Mouse (Mus musculus): ENCODE data around the gene Sdk2.

Sdk2 gene

DNA sequence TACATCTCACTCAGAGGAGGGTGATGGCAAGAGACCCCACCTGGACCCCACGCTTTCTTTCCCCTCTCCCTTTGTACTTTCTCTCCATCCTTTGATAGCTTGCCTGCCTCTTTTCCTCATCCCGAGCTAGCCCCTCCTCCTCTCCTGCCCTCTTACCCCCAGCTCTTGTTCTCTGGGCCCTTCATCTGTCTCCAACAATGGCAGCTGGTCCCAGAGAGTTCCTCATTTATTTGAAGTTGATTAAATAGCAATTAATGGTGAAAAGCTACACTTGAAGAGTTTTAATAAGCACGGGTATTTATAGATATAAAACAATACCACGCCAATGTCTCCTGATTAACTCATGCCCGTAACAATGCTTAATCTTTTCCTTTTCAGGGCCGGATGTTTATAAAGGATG is 222.9 kb downstream of the Sdk2 start:
- DNase-seq (ENCODE audit: low spot score in 2 of 2): no peak

DNA sequence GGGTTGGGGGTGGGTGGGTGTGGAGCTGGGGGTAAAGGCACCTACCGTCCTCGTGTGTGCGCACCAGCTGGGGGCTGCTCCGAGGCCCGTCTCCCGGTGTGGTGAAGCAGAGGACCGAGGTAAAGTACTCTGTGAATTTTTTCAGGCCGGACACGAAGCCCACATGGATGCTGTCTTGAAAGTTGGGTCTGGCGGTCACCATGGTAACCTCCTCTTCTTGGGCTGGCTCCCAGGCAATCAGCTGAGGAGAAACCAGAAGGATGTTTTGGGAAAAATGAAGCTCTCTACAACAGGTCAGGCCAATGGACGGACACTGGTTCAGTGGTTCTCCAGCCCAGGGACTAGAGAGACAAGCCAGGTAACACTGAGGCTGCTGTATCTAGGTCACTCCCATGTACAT is 224.0 kb downstream of the Sdk2 start:
- no peak for DNase-seq (ENCODE audit: low spot score in 2 of 2)

- no peak for DNase-seq (ENCODE audit: low spot score in 2 of 2)
These were observed 235.2 kb downstream of the Sdk2 start for GRCm38 (mm10) chr11:113831608-113832007.

- DNase-seq (ENCODE audit: low spot score in 2 of 2): no peak
These were observed 238.7 kb downstream of the Sdk2 start for GRCm38 (mm10) chr11:113828081-113828554.

- no peak for DNase-seq (ENCODE audit: low spot score in 2 of 2)
These were observed 246.8 kb downstream of the Sdk2 start for GRCm38 (mm10) chr11:113820005-113820404.

DNA sequence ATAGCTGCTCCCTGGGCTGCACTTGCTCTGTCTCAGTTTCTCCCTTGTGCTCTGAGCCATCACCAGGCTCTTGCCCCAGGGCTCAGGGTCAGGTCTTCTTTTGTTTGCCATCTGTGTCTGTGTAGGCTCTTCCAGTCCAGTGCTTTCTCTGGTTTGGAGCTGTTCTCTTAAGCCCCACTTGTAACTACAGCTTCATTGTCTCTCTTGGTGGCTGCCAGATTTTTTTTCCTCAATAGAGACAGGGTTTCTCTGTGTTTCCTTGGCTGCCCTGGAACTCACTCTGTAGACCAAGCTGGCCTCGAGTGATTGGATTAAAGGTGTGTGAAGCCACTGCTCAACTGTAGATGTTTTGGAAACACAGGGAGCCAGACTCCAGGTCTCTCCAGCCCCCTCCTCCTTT is 247.8 kb downstream of the Sdk2 start:
- DNase-seq (ENCODE audit: low spot score in 2 of 2): no peak

DNA sequence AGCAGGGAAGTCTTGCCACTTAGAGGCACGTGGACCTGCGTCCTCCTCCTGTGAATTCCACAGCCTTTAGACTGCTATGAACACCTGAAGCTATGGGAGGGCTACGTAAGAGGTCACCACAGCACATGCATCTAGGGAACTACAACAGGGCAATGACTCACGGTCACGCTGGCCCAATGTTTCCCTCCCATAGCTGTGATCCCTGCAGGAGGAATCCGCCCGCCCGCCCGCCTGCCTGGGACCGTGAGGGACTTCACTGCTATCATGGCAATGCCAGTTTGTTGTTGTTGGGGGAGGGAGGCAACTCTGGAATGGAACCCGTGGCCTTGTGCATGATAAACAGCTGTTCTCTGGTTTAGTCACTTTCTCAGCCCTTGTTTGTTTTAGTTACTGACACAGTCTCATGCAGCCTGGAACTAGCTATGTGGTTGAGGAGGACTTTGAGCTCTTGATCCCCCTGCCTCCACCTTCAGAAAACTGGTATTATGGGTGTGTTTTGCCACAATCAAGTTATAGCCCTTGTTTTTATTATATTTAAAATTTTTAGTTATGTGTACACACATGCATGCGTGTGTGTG is 249.8 kb downstream of the Sdk2 start:
- no peak for DNase-seq (ENCODE audit: low spot score in 2 of 2)

GRCm38 (mm10) chr11:113816439-113816838 is 250.4 kb downstream of the Sdk2 start:
- DNase-seq (ENCODE audit: low spot score in 2 of 2): no peak

DNA sequence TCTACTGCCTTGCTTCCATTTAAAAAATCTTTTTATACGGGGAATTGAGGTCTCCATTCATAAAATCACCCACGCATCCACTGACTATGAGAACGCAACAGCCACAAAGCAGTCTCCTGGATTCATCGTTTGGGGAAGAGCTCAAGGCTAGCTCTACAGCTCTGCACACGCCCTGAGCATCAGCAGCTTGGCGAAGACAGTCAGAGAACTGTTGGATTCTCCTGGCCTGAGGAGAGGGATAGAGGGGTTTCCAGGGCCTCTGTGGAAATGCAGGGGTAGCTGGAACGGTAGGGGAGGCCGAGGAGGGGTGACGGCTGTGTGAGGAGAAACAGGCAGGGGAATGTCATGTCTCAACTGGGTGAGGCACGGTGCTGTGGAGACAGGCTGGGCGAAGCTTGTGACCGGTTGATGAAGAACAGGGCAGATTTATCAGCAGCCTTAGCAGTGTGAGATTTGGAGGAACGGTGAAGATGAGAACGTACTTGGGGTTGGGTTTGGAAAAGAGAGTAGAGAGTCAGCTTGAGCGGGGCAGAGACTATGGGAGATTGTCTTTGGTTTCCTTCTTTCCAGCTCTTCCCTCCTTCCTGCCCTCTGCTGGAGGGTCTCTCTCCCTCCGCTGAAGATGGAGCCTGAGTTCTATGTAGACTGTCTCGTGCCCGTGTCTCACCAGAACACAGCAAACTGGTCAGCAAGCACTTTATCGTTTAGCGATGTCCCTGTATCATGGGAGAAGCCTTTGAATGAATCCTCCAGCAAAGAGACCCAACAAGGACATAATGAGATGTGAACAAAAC is 255.1 kb downstream of the Sdk2 start:
- no peak for DNase-seq (ENCODE audit: low spot score in 2 of 2)

GRCm38 (mm10) chr11:113810638-113811545 is 256.0 kb downstream of the Sdk2 start:
- peak; percentile 50 to 73 for DNase-seq (ENCODE audit: low spot score in 2 of 2)

DNA sequence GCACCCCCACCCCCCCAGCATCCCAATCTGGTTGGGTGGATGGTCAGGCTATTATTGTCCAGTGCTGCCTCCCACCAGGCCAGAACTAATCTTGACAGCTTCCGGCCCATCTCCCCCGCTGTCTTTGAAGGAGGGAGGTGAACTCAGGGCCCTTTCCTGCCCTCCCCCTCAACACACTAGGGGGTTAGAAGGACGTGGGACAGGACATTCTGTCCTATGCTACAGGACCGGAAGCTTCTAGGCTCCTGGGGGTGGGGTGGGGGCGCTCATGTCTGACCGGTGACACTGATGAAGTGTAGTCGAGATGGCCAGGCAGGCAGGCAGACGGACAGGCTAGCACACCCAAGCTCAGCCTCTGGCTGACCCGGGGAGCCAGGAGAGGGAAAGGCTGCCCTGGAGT is 259.8 kb downstream of the Sdk2 start:
- DNase-seq (ENCODE audit: low spot score in 2 of 2): no peak

GRCm38 (mm10) chr11:113806382-113807077 is 260.3 kb downstream of the Sdk2 start:
- no peak for DNase-seq (ENCODE audit: low spot score in 2 of 2)

- DNase-seq (ENCODE audit: low spot score in 2 of 2): no peak
These were observed 260.9 kb downstream of the Sdk2 start for GRCm38 (mm10) chr11:113805974-113806373.

GRCm38 (mm10) chr11:113803321-113803941 is 263.4 kb downstream of the Sdk2 start:
- DNase-seq (ENCODE audit: low spot score in 2 of 2): peak in 1 of 2 experiments; percentile 38

DNA sequence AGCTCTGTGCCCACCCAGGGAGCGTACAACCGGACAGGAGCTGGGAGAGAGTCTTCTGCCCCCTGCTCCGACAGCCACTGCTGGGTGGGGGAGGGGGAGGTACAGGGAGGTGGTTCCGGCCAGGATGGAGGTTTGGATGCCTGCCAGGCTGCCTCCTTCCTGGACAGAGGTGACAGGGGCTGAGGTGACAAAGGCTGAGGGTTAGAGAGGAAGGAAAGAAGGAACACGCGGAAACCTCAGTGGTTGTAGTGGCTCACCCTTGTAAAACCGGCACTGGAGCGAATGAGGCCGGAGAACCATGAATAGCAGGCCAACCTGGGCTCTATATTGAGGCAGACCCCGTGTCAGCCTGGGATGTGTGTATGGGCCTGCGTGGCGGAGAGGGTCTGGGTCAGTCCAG is 264.4 kb downstream of the Sdk2 start:
- DNase-seq (ENCODE audit: low spot score in 2 of 2): no peak

GRCm38 (mm10) chr11:113800026-113800425 is 266.8 kb downstream of the Sdk2 start:
- no peak for DNase-seq (ENCODE audit: low spot score in 2 of 2)

DNA sequence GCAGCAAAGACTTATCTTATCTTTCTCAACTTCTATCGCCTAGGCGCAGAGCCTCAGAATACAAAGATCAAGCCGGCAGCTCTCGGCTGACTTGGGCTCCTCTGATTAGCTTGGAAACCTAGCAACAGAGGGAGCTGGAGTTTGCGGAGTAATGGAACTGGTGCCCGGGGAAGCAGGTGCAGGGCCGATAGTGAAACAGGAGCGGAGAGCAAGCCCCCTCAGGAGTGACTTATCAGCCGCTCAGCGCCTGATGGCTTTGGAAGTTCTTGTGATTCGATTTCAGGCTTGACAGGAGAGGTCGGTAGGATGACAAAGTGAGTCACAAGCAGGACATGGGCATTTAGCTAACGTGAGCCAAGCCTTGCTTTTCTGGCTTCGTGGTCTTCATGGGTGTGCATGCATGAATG is 267.8 kb downstream of the Sdk2 start:
- no peak for DNase-seq (ENCODE audit: low spot score in 2 of 2)

DNA sequence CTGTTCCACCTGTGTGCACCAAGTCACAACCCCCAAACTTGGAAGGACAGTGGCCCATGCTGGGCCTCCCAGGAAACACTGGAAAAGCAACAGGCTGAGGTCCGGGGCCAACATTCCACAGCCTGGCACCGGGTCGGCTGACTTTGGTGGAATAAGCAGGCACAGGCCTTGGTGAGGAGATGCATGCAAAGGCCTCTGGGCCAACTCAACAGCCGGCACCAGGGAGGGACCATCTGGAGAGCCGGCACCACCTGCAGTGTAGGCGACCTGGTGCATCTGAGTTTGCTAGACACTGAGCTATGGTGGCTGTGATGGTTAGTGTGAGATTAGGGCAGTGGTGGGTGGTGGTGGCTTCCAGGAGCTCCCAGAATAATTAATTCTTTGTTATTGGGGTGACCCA is 268.8 kb downstream of the Sdk2 start:
- DNase-seq (ENCODE audit: low spot score in 2 of 2): no peak

GRCm38 (mm10) chr11:113797014-113797983 is 269.5 kb downstream of the Sdk2 start:
- no peak for DNase-seq (ENCODE audit: low spot score in 2 of 2)

DNA sequence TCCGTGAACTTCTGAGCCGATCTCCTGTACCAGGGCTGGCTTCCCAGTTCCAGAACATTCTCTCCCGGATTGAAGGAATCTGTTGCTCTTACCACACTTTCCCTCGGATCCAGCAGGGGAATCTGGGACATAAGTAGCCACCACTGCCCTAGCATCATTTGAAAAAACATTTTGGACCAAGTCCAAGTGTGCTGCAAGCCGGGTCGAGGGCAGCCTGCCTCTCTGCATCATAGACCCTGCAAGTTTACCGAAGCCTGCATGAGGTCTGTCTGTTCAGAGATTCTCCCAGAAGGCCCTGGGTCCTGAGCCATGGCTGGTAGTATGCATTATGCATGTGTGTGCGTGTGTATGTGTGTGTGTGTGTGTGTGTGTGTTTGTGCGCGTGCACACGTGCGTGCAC is 271.0 kb downstream of the Sdk2 start:
- no peak for DNase-seq (ENCODE audit: low spot score in 2 of 2)

All from spleen, postnatal 14 days (tissue).